Mouse (Mus musculus) Patski (cell line): ENCODE measurements around the gene Atf7ip2. TPM values are rescaled to one million over a fixed set of nuclear protein-coding genes. Genes with fewer than 3 reads are reported as not detected.
"Not testable (repeated sequence)": the region's sequence is repeated elsewhere in the genome, so short reads cannot be mapped to it uniquely, and the experiment has no call there.

Experiments used
- ATAC-seq: fragments of 100-300 bp; one replicate; pipeline ENCODE4 v1.8.0; 2021
- CTCF ChIA-PET: fragments of 350-600 bp; sonication (Branson Sonifier 250); formaldehyde crosslinking; loops from one replicate; lab custom pipeline; 2022; ENCODE audit warnings: inconsistent platforms; lab: Charles Lee
- POLR2A ChIA-PET: fragments of 350-600 bp; sonication (Branson Sonifier 250); formaldehyde crosslinking; loops from one replicate; lab custom pipeline; 2022; ENCODE audit warnings: antibody characterized with exemption, inconsistent platforms; lab: Charles Lee
- DNase-seq: peaks from one replicate; pipeline ENCODE4 v3.0.0-alpha.2; 2011; ENCODE audit warnings: low read depth, low spot score
- H3K27me3 ChIP-seq: fragments of 371-371 bp; one replicate; pipeline ENCODE4 v1.5.1; 2021
- CTCF ChIP-seq: fragments of 100-300 bp; IDR thresholded peaks from one replicate; pipeline ENCODE4 v1.5.1; 2021
- in situ Hi-C: fragments of 300-500 bp; cut with MboI; formaldehyde crosslinking; loops from 3 replicates; pipeline ENCODE4 v1.11.1; 2018; ENCODE audit warnings: low pct_unique_long_range_greater_than_20kb, mixed read lengths
- polyA plus RNA-seq: library from polyadenylated mRNA; unstranded; gene quantifications from one replicate; pipeline ENCODE4 v1.2.3, GENCODE M21; 2021

Atf7ip2 gene
- polyA plus RNA-seq: not detected

GRCm38 (mm10) chr16:10192679-10193506 is at the start of gene Atf7ip2:
Gene Atf7ip2, plus strand, starts transcription at chr16:10192712.
- POLR2A ChIA-PET: no interaction called here
- TF ChIP-seq CTCF: no peak
- no peak for DNase-seq
- in situ Hi-C loops: no loop called here
- CTCF ChIA-PET: no interaction called here
- H3K27me3 ChIP-seq: peaks cover 26% of the 10 kb centered on the region
- ATAC-seq: peak; percentile 21

GRCm38 (mm10) chr16:10143166-10143565 is 49.3 kb upstream of the Atf7ip2 start:
- ChIA-PET CTCF (no interaction called here), POLR2A (no interaction called here)
- ATAC-seq (no peak), DNase-seq (no peak)
- no peaks in the 10 kb centered on the region for H3K27me3 ChIP-seq
- in situ Hi-C loops: no loop called here
- no peak for TF ChIP-seq CTCF

- no peaks in the 10 kb centered on the region for H3K27me3 ChIP-seq
Observed at GRCm38 (mm10) chr16:10147401-10147800, 45.1 kb upstream of the Atf7ip2 start.

GRCm38 (mm10) chr16:10169123-10169905 is 23.2 kb upstream of the Atf7ip2 start:
- in situ Hi-C loops: no loop called here
- H3K27me3 ChIP-seq: no peaks in the 10 kb centered on the region
- DNase-seq: no peak
- POLR2A ChIA-PET: no interaction called here
- TF ChIP-seq CTCF: no peak
- CTCF ChIA-PET: interaction anchor here (1.0 kb wide), 1 partner anchor 39 kb away, joined by 3 read pairs; no protein-coding TSS in a partner anchor
- no peak for ATAC-seq

More at GRCm38 (mm10) chr16:10147401-10147800, 45.1 kb upstream of the Atf7ip2 start:
- peak; percentile 0 for DNase-seq
- ChIA-PET CTCF (no interaction called here), POLR2A (no interaction called here)
- TF ChIP-seq CTCF: no peak
- in situ Hi-C loops: no loop called here
- no peak for ATAC-seq

- CTCF ChIA-PET: interaction anchor here (1.0 kb wide), 1 partner anchor 39 kb away, joined by 3 read pairs; no protein-coding TSS in a partner anchor
- in situ Hi-C loops: no loop called here
- DNase-seq (no peak), ATAC-seq (no peak)
- POLR2A ChIA-PET: no interaction called here
- no peaks in the 10 kb centered on the region for H3K27me3 ChIP-seq
- TF ChIP-seq CTCF: no peak
Observed at GRCm38 (mm10) chr16:10170005-10170404, 22.5 kb upstream of the Atf7ip2 start, which contains the start of gene Rpl39l. Gene Rpl39l, plus strand, starts transcription at chr16:10170226.

- ATAC-seq: no peak
- ChIA-PET CTCF (no interaction called here), POLR2A (no interaction called here)
- H3K27me3 ChIP-seq: no peaks in the 10 kb centered on the region
- in situ Hi-C loops: no loop called here
- no peak for DNase-seq
- no peak for TF ChIP-seq CTCF
Observed at GRCm38 (mm10) chr16:10171276-10171675, 21.2 kb upstream of the Atf7ip2 start.

GRCm38 (mm10) chr16:10172179-10172820 is 20.2 kb upstream of the Atf7ip2 start:
- ChIA-PET CTCF (no interaction called here), POLR2A (no interaction called here)
- no peak for TF ChIP-seq CTCF
- ATAC-seq (no peak), DNase-seq (no peak)
- in situ Hi-C loops: no loop called here
- H3K27me3 ChIP-seq: no peaks in the 10 kb centered on the region

GRCm38 (mm10) chr16:10187461-10187860 is 5.1 kb upstream of the Atf7ip2 start:
- POLR2A ChIA-PET, DNase-seq, H3K27me3 ChIP-seq, ATAC-seq, CTCF ChIA-PET, in situ Hi-C loops: not testable (repeated sequence)

GRCm38 (mm10) chr16:10208777-10209176 is 16.3 kb downstream of the Atf7ip2 start:
- in situ Hi-C loops: no loop called here
- ATAC-seq: no peak
- no peak for TF ChIP-seq CTCF
- POLR2A ChIA-PET: no interaction called here
- H3K27me3 ChIP-seq: peaks cover 11% of the 10 kb centered on the region
- CTCF ChIA-PET: interaction anchor here (1.0 kb wide), 1 partner anchor 39 kb away, joined by 3 read pairs; no protein-coding TSS in a partner anchor
- DNase-seq: no peak

- POLR2A ChIA-PET, in situ Hi-C loops, DNase-seq, CTCF ChIA-PET, H3K27me3 ChIP-seq, ATAC-seq: not testable (repeated sequence)
Observed at GRCm38 (mm10) chr16:10216366-10216765, 23.9 kb downstream of the Atf7ip2 start.

- in situ Hi-C loops, POLR2A ChIA-PET, ATAC-seq: not testable (repeated sequence)
Observed at GRCm38 (mm10) chr16:10217020-10217419, 24.5 kb downstream of the Atf7ip2 start.

More at GRCm38 (mm10) chr16:10217020-10217419, 24.5 kb downstream of the Atf7ip2 start:
- H3K27me3 ChIP-seq, DNase-seq, CTCF ChIA-PET: not testable (repeated sequence)
